Mouse (Mus musculus) neural tube, embryonic 13.5 days (tissue): ENCODE data around the gene Hnrnpl. TPM values are rescaled to one million over a fixed set of nuclear protein-coding genes. Genes with fewer than 3 reads are reported as not detected.
"Not testable (repeated sequence)": the region's sequence is repeated elsewhere in the genome, so short reads cannot be mapped to it uniquely, and the experiment has no call there.

Experiments
- ATAC-seq: fragments of 200-750 bp; cut with Nextera tagmentation; 2 replicates; pipeline ENCODE4 v1.8.0; 2017; ENCODE audit warnings: low read depth, mild to moderate bottlenecking, moderate TSS enrichment, moderate library complexity
- H3K27ac ChIP-seq: fragments of 300-500 bp; sonication (generic); replicated peaks from 2 replicates; pipeline ENCODE4 v1.5.1; 2015; ENCODE audit warnings: moderate library complexity, mild to moderate bottlenecking, inconsistent platforms
- H3K27me3 ChIP-seq: fragments of 300-500 bp; sonication (generic); 2 replicates; pipeline ENCODE4 v1.6.1; 2015; ENCODE audit warnings: mild to moderate bottlenecking, inconsistent platforms
- H3K36me3 ChIP-seq: fragments of 300-500 bp; sonication (generic); 2 replicates; pipeline ENCODE4 v1.6.1; 2015; ENCODE audit warnings: mild to moderate bottlenecking, inconsistent platforms
- H3K4me1 ChIP-seq: fragments of 300-500 bp; sonication (generic); replicated peaks from 2 replicates; pipeline ENCODE4 v1.6.1; 2015; ENCODE audit warnings: inconsistent platforms
- H3K4me2 ChIP-seq: fragments of 300-500 bp; sonication (generic); 2 replicates; pipeline ENCODE4 v1.6.1; 2015; ENCODE audit warnings: inconsistent platforms, mild to moderate bottlenecking, moderate library complexity
- H3K4me3 ChIP-seq: fragments of 300-500 bp; sonication (generic); 2 replicates; pipeline ENCODE4 v1.5.1; 2015; ENCODE audit warnings: mild to moderate bottlenecking, inconsistent platforms
- H3K9ac ChIP-seq: fragments of 300-500 bp; sonication (generic); 2 replicates; pipeline ENCODE4 v1.6.1; 2015; ENCODE audit warnings: moderate library complexity, mild to moderate bottlenecking, inconsistent platforms
- H3K9me3 ChIP-seq: fragments of 300-500 bp; sonication (generic); 2 replicates; pipeline ENCODE4 v1.6.1; 2016; ENCODE audit warnings: inconsistent platforms
- WGBS: fragments of 180-500 bp; shearing (Covaris S2); methylation state at CpG from one replicate; pipeline ENCODE4 v1.1.7; 2015; 5-methylcytosine and 5-hydroxymethylcytosine counted together
- polyA plus RNA-seq: library from polyadenylated mRNA; unstranded; fragments of >200 nt; fragmentation: Nextera tagmentation; extraction: Ambion mirVana; gene quantifications from 2 replicates; pipeline ENCODE4 v1.2.1, GENCODE M21; 2015

Gene Hnrnpl
- polyA plus RNA-seq, 1 experiment from 2014 or later, result 214 TPM

DNA sequence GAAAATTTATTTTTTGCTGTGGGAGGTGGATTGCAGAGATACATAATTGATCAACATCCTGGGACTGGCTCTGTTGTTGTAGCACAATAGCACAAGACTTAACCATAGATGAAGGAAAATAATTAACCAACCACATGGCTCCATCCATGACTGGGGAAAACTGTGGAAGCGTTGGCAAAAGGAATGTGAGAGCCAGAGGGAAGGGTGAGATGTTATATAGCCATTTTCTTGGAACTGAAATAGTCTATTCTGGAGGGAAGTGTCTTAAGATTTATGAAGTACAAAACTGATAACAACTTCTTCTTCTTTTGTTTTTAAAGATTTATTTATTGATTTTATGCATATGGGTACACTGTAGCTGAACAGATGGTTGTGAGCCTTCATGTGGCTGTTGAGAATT lies 38.9 kb downstream of the Hnrnpl start:
- H3K27me3 ChIP-seq, result no peaks in the 10 kb centered on the region
- no peak overlapping the region for H3K4me2 ChIP-seq
- 84% methylated on average over 1 of the region's 1 CpGs for WGBS
- H3K27ac ChIP-seq, result no peak overlapping the region
- H3K9ac ChIP-seq, result no peak overlapping the region
- no peak overlapping the region for H3K4me3 ChIP-seq
- H3K36me3 ChIP-seq, result no peaks in the 10 kb centered on the region
- no peaks in the 10 kb centered on the region for H3K4me1 ChIP-seq
- no peak for ATAC-seq
- no peaks in the 10 kb centered on the region for H3K9me3 ChIP-seq

DNA sequence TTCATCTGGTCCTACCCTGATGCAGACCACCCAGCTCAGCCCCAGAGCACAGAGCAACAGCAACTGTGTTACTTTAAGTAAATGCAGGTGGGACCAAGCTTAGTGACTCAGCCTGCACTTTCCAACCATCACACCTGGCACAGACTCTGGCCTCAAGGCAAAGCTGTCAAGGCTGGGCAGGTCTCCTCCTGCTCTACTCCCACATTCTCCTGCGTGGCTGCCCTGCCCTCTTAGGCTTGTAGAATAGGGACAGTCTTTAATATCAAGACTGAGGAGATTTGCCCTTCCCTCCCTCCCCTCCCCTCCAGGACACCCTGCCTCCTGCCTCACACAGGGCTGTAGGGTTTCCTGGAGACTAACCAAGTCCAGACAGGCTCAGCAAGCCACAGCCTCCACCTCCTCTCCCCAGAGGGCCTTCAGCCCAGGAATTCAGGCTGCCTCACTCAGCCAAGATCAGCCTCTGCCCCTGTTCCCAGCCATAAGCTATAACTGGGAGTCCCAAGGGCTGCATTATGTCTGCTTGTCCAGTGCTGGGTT lies 41.4 kb downstream of the Hnrnpl start:
- no peaks in the 10 kb centered on the region for H3K9me3 ChIP-seq
- no peak overlapping the region for H3K27ac ChIP-seq
- no peak overlapping the region for H3K4me3 ChIP-seq
- 48% methylated on average over 1 of the region's 1 CpGs for WGBS
- no peaks in the 10 kb centered on the region for H3K4me1 ChIP-seq
- ATAC-seq, result no peak
- H3K36me3 ChIP-seq, result no peaks in the 10 kb centered on the region
- H3K9ac ChIP-seq, result no peak overlapping the region
- H3K27me3 ChIP-seq, result no peaks in the 10 kb centered on the region
- no peak overlapping the region for H3K4me2 ChIP-seq

DNA sequence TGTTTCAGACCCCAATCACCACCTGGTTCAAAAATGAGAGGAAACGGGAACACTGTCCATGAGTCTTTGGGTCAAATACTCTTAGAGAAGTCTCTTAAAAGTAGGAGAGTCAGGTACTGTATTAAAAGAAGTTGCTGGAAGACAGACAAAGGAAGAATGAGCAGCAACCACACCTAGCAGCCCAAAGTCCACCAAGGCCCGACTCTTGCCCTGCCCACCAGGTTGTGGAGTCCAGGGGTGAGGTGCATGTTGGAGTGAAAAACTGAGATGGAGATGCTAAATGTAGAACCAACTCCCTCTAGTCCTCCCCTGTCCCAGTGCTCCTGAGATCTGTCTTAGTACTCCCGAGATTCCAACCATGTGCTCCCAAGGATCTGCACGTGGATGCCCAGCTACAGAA lies 42.3 kb downstream of the Hnrnpl start:
- WGBS, result 86% methylated on average over 4 of the region's 4 CpGs
- no peak overlapping the region for H3K9ac ChIP-seq

DNA sequence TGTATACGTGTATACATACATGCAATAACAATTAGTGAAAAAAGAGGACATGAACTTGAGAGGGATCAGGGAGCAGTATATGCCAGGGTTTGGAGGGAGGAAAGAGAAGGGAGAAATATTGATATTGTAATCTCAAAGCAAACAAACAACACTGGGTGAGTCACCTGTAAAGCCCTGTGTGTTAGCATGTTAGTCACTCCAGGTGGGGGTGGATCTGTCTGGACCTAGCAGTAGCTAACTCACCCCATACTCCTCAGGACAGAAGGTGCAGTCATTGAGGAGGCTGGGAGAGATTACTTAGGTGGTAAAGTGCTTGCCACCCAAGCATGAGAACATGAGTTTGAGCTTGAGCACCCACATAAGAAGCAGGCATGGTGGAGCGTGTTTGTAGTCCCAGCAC lies 51.6 kb downstream of the Hnrnpl start:
- Histone ChIP-seq H3K27me3 (no peaks in the 10 kb centered on the region), H3K4me3 (no peak overlapping the region), H3K9me3 (no peaks in the 10 kb centered on the region), H3K4me2 (no peak overlapping the region), H3K36me3 (no peaks in the 10 kb centered on the region), H3K4me1 (peaks cover 11% of the 10 kb centered on the region), H3K27ac (no peak overlapping the region), H3K9ac (no peak overlapping the region)
- no peak for ATAC-seq
- WGBS, result 86% methylated on average over 2 of the region's 2 CpGs

More for the DNA sequence above, 42.3 kb downstream of the Hnrnpl start:
- Histone ChIP-seq H3K4me2 (no peak overlapping the region), H3K27ac (no peak overlapping the region), H3K9me3 (no peaks in the 10 kb centered on the region), H3K4me1 (no peaks in the 10 kb centered on the region), H3K27me3 (no peaks in the 10 kb centered on the region), H3K4me3 (no peak overlapping the region), H3K36me3 (no peaks in the 10 kb centered on the region)
- no peak for ATAC-seq

DNA sequence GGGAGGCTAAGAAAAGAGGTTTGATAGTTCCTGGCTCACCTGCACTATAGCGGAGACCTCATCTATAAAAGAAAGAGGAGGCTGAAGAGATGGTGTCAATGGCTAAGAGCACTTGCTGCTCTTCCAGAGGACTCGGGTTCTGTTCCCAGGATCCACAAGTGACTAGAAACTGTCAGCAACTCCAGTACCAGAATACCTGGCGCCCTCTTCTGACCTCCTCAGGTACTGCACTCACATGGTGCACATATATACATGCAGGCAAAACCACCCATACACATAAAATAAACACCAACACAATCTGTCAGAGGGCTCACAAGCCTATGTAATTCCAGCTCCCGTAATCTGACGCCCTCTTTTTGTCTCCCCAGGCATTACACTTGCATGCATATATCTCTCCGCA lies 52.6 kb downstream of the Hnrnpl start:
- 87% methylated on average over 6 of the region's 6 CpGs for WGBS

DNA sequence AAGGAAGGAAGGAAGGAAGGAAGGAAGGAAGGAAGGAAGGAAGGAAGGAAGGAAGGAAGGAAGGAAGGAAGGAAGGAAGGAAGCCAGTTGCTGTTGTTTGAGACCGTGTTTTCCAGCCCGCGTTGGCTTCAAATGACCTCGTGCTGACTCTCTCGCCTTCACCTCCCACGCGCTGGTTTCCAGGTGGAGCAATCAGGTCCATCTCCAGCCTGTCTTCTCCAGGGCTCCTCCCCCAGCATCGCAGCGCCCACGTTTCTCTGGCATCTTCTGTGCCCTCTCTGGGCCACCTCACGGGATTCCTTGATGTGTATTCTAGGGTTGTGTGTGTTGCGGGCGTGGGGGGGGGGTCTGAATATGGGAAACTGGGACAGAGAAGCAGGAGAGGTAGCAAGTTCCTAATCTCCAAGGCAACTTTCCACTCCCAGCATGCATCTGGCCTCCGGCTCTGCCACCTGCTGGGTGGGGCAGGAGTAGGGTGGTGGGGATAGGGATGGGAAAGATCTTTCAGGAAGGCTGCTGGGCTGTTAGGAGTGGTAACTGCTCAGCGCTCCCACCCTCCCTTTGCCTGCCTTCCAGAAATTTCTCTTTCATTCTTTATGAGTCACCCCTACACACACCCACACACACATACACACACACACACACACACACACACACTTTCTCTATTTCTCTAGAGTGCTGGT lies 54.6 kb downstream of the Hnrnpl start:
- Histone ChIP-seq H3K27me3 (no peaks in the 10 kb centered on the region), H3K4me2 (no peak overlapping the region), H3K4me1 (peaks cover 20% of the 10 kb centered on the region), H3K36me3 (no peaks in the 10 kb centered on the region), H3K9me3 (no peaks in the 10 kb centered on the region), H3K4me3 (no peak overlapping the region), H3K9ac (no peak overlapping the region), H3K27ac (no peak overlapping the region)
- 79% methylated on average over 15 of the region's 15 CpGs for WGBS
- ATAC-seq, result no peak

More for the DNA sequence above, 52.6 kb downstream of the Hnrnpl start:
- H3K4me3 ChIP-seq, result no peak overlapping the region
- no peaks in the 10 kb centered on the region for H3K27me3 ChIP-seq
- H3K4me2 ChIP-seq, result no peak overlapping the region
- H3K36me3 ChIP-seq, result no peaks in the 10 kb centered on the region
- ATAC-seq, result no peak
- H3K4me1 ChIP-seq, result peaks cover 15% of the 10 kb centered on the region
- H3K27ac ChIP-seq, result no peak overlapping the region
- H3K9ac ChIP-seq, result no peak overlapping the region
- no peaks in the 10 kb centered on the region for H3K9me3 ChIP-seq

DNA sequence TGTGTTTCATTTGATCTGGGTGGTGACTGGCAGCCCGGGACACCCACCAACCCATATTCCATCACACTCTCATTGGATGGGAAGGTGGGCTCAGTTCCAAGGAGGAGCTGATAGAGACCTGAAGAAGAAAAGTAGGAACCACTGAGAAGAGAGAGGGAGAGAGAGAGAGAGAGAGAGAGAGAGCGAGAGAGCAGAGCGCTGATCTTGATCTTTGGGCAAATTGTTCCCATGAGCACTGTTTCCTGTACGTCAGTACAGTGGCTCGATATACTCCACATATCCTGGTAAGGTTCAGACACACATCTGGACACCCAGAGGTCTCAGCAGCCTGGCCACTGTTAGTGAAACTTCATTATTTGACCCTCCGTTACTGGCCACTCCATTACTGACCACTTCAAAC lies 55.2 kb downstream of the Hnrnpl start, which contains the start of gene Lgals7:
TSS of gene Lgals7 (plus strand) at position 314 of the 400 bp plus-strand sequence.
- Histone ChIP-seq H3K36me3 (no peaks in the 10 kb centered on the region), H3K27ac (no peak within 1 kb of the TSS), H3K27me3 (no peaks in the 10 kb centered on the region), H3K9ac (no peak within 1 kb of the TSS), H3K4me1 (peaks cover 20% of the 10 kb centered on the region), H3K9me3 (no peaks in the 10 kb centered on the region), H3K4me3 (no peak within 1 kb of the TSS), H3K4me2 (0 out of 2 replicates have a peak within 1 kb of the TSS, but pooled peaks have one; percentile 2)
- ATAC-seq, result no peak
- 70% methylated on average over 6 of the region's 6 CpGs for WGBS

DNA sequence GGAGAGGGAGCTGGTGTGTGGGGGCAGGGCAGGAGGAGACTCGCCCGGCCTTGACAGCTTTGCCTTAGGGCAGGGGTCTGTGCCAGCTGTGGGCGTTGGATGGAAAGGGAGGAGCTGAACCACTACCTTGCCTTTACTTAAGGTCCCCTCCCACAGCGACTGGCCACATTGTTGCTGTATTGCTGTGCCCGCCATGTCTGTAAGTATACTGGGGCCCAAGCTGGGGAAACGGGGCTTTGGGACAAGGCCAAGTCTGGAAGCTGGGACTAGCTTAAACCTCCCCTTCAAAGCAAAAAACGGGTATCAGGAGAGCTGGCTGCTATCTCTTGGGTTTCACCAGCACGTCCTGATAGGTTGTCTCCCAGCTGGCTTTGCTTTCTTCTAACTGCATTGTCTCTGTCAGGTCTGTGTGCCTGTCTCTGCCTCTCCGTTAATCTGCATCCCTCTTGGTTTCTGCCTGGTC lies 56.0 kb downstream of the Hnrnpl start:
- Histone ChIP-seq H3K9me3 (no peaks in the 10 kb centered on the region), H3K4me2 (0 out of 2 replicates have a peak overlapping the region, but pooled peaks have one; percentile 2), H3K27ac (no peak overlapping the region), H3K4me1 (peaks cover 20% of the 10 kb centered on the region), H3K27me3 (no peaks in the 10 kb centered on the region), H3K4me3 (no peak overlapping the region), H3K36me3 (no peaks in the 10 kb centered on the region), H3K9ac (no peak overlapping the region)
- 43% methylated on average over 9 of the region's 9 CpGs for WGBS
- no peak for ATAC-seq

DNA sequence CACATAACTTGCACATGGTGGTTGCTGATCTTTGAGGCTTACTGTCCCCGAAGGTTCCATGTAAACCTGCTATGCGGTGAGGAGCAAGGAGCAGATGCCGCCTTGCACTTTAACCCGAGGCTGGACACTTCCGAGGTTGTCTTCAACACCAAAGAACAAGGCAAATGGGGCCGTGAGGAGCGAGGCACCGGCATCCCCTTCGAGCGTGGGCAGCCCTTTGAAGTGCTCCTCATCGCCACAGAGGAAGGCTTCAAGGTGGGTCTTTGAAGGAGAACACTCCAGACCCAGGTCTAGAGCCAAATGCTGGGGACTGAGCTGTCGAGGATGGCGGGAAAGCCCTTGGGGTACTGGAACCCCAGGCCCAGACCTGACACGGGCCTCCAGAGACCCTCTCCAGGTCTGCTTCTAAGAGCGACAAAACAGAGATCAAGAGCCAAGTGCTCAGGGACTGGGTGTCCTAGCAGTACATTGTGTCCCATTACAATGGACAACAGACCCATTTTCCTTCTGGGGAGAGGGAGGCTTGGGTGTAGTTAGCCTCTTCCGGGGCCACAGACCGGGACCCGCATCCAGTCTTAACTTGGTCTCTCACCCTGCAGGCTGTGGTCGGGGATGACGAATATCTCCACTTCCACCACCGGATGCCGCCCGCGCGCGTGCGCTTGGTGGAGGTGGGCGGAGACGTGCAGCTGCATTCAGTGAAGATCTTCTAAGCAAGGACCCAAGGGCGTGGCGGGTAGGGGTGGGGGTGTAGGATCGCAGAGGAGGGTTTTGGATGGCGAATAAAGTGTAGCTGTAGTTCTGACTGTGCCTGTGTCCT lies 57.4 kb downstream of the Hnrnpl start:
- WGBS, result 44% methylated on average over 33 of the region's 33 CpGs
- Histone ChIP-seq H3K9me3 (no peaks in the 10 kb centered on the region), H3K4me3 (peak overlapping the region; percentile 26), H3K36me3 (no peaks in the 10 kb centered on the region), H3K27me3 (no peaks in the 10 kb centered on the region), H3K4me1 (peaks cover 20% of the 10 kb centered on the region), H3K9ac (peak overlapping the region; percentile 62), H3K4me2 (peak overlapping the region; percentile 51), H3K27ac (no peak overlapping the region)
- peak; percentile 73 for ATAC-seq

DNA sequence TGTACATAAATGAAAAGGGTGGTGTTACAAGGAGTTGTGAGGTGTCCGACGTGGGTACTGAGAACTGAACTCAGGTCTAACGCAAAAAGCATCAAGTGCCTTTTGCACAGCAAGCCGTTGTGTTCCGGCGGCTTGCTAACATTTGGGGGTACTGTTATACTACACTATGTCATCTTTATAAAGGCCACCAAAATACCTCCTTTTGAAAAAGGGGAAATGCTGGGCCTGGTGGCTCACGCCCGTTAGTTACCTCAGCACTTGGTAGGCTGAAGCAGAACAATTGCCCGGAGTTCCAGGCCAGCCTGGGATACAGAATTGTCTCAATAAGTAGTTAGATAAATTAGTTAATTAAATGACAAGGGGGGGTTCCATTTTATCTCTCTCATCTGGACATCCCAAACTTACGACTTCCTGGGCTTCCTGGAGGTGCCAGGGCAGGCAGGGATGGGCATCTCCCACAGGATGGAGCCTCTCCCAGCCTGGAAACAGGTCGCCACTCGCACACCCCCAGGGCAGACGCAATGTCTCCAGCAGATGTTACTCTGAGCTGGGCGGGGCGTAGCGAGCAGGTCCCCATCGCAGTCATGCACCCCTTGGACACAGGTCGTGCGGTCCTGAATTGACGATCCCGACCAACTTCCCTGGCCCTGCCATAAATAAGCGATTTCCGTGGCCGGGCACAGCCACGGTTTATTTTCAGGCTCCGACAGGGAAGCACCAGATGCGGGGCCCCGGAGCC lies 58.6 kb downstream of the Hnrnpl start:
- WGBS, result 89% methylated on average over 28 of the region's 28 CpGs
- Histone ChIP-seq H3K9ac (no peak overlapping the region), H3K9me3 (no peaks in the 10 kb centered on the region), H3K27ac (no peak overlapping the region), H3K36me3 (no peaks in the 10 kb centered on the region), H3K4me1 (peaks cover 20% of the 10 kb centered on the region), H3K4me3 (no peak overlapping the region), H3K27me3 (no peaks in the 10 kb centered on the region), H3K4me2 (no peak overlapping the region)
- peak; percentile 34; the same call in 1 of the 2 replicates for ATAC-seq

DNA sequence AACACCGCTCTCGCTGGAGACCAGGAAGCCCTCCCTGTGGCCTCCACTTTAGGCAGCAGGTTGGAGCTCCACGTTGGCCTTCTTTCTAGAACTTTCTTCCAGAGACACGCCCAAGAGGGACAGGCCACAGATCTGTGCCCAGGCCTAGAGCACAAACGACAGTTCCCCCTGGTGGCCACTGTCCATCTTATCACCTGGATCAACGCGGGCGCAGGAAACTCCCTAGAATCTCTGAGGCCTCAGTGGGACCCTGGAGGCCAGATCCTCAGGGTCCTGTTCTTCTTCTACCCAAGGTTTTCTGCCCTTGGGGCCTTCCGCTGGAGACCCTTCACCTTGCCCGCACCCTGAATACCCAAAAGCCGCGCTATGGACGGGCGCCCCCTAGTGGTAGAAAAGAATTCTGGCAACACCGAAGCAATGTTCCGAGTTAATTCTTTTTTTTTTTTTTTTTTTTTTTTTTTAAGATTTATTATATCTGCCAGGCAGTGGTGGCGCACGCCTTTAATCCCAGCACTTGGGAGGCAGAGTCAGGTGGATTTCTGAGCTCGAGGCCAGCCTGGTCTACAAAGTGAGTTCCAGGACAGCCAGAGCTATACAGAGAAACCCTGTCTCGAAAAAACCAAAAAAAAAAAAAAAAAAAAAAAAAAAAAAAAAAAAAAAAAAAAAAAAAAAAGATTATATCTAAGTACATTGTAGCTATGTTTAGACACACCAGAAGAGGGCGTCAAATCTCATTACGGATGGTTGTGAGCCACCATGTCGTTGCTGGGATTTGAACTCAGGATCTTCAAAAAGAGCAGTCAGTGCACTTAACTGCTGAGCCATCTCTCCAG lies 59.4 kb downstream of the Hnrnpl start:
- H3K4me1 ChIP-seq, result peaks cover 20% of the 10 kb centered on the region
- WGBS, result 29% methylated on average over 23 of the region's 23 CpGs
- not testable (repeated sequence) for H3K9me3 ChIP-seq, ATAC-seq, H3K36me3 ChIP-seq, H3K4me3 ChIP-seq, H3K27me3 ChIP-seq, H3K9ac ChIP-seq, H3K27ac ChIP-seq
- H3K4me2 ChIP-seq, result 0 out of 2 replicates have a peak overlapping the region, but pooled peaks have one; percentile 9
